Comparison of ENCODE assay signal across 7 mouse cellular contexts in genomic region chr13:80886664-80887210, GRCm38 (mm10). TPM values are rescaled to one million over a fixed set of nuclear protein-coding genes. Genes with fewer than 3 reads are reported as not detected.
A peak's percentile ranks its signal among the peaks of the same experiment; 100 is the strongest.
DNase-seq lines count a peak whose midpoint lies in the region; ATAC-seq lines count a peak whose summit lies in the region.

No protein-coding gene starts in this region.

- peak overlapping the region; percentile 51 for H3K4me2 ChIP-seq in embryonic facial prominence, embryonic 11.5 days (ENCODE audit: low read depth, low read length)
- peak overlapping the region; percentile 58 for H3K4me2 ChIP-seq in limb, embryonic 12.5 days

- no peak for ATAC-seq in megakaryocyte, adult 5-6 weeks (ENCODE audit: poor library complexity, severe bottlenecking)
- no peak for ATAC-seq in embryonic facial prominence, embryonic 11.5 days (replicated peaks; ENCODE audit: insufficient number of reproducible peaks, low FRiP score, low TSS enrichment, low read depth)
- ATAC-seq in limb, embryonic 12.5 days (ENCODE audit: insufficient number of reproducible peaks, insufficient read depth, low FRiP score, low TSS enrichment, low read depth), result no peak

- H3K27ac ChIP-seq in embryonic facial prominence, embryonic 11.5 days (replicated peaks; ENCODE audit: low read depth, low read length), result peak overlapping the region; percentile 100
- peak overlapping the region; percentile 100 for H3K27ac ChIP-seq in limb, embryonic 12.5 days

- no peaks in the 10 kb centered on the region for H3K9me3 ChIP-seq in megakaryocyte, embryonic 14.5 days
- H3K9me3 ChIP-seq in embryonic facial prominence, embryonic 11.5 days (replicated peaks; ENCODE audit: control insufficient read depth, low read length), result no peaks in the 10 kb centered on the region
- no peaks in the 10 kb centered on the region for H3K9me3 ChIP-seq in limb, embryonic 12.5 days

- no peaks in the 10 kb centered on the region for H3K27me3 ChIP-seq in megakaryocyte, embryonic 14.5 days (replicated peaks)
- no peaks in the 10 kb centered on the region for H3K27me3 ChIP-seq in embryonic facial prominence, embryonic 11.5 days (ENCODE audit: control insufficient read depth, insufficient read depth, low read length)
- no peaks in the 10 kb centered on the region for H3K27me3 ChIP-seq in limb, embryonic 12.5 days

- H3K4me1 ChIP-seq in megakaryocyte, embryonic 14.5 days, result peaks cover 11% of the 10 kb centered on the region; the same call in 1 of the 2 replicates
- H3K4me1 ChIP-seq in embryonic facial prominence, embryonic 11.5 days (ENCODE audit: control insufficient read depth, insufficient read depth, low read length), result no peaks in the 10 kb centered on the region
- H3K4me1 ChIP-seq in limb, embryonic 12.5 days (replicated peaks), result no peaks in the 10 kb centered on the region; the same call in 1 of the 2 replicates

- peak overlapping the region; percentile 98 for H3K9ac ChIP-seq in embryonic facial prominence, embryonic 11.5 days (replicated peaks; ENCODE audit: low read length)
- peak overlapping the region; percentile 99 for H3K9ac ChIP-seq in limb, embryonic 12.5 days (replicated peaks)

- peak; percentile 58 for DNase-seq in embryonic facial prominence, embryonic 11.5 days (ENCODE audit: low spot score)
- peak; percentile 75 for DNase-seq in retina, embryonic 14.5 days (ENCODE audit: low spot score)
- DNase-seq in right cerebral cortex, adult 18-20 months, result no peak
- DNase-seq in urinary bladder, postnatal 14 days (ENCODE audit: low spot score), result no peak

- H3K36me3 ChIP-seq in megakaryocyte, embryonic 14.5 days (replicated peaks; ENCODE audit: low read length), result peaks cover 51% of the 10 kb centered on the region
- peaks cover 9% of the 10 kb centered on the region for H3K36me3 ChIP-seq in embryonic facial prominence, embryonic 11.5 days (replicated peaks; ENCODE audit: control insufficient read depth, insufficient read depth, low read depth, low read length)
- peaks cover 31% of the 10 kb centered on the region for H3K36me3 ChIP-seq in limb, embryonic 12.5 days

- 15% methylated on average over 6 of the region's 6 CpGs for WGBS in embryonic facial prominence, embryonic 11.5 days
- 25% methylated on average over 6 of the region's 6 CpGs for WGBS in limb, embryonic 12.5 days

- peak overlapping the region; percentile 92 for H3K4me3 ChIP-seq in megakaryocyte, embryonic 14.5 days (replicated peaks)
- H3K4me3 ChIP-seq in embryonic facial prominence, embryonic 11.5 days (ENCODE audit: low read depth, low read length), result peak overlapping the region; percentile 75
- peak overlapping the region; percentile 77 for H3K4me3 ChIP-seq in limb, embryonic 12.5 days (replicated peaks)

RNA-seq across cellular contexts. Expression of gene Arrdc3, which starts 3.6 kb away (rescaled TPM):
- 5.3 TPM in 1 of 2 replicates, not detected in the other for polyA plus RNA-seq in megakaryocyte, embryonic 14.5 days (2012; ENCODE audit: insufficient read depth, low replicate concordance)
- total RNA-seq in megakaryocyte, adult 5-6 weeks (2015), result 44.1 and 57.6 TPM in 2 replicates
- total RNA-seq in megakaryocyte, adult 5-6 weeks (2017), result 70.0 and 72.3 TPM in 2 replicates
- 84.2 and 90.6 TPM in 2 replicates for polyA plus RNA-seq in embryonic facial prominence, embryonic 11.5 days (2014; fragmentation: Nextera tagmentation; extraction: Ambion mirVana)
- polyA plus RNA-seq in limb, embryonic 12.5 days (2016; fragmentation: Nextera tagmentation; extraction: Ambion mirVana), result 94.9 and 102 TPM in 2 replicates

Comparison
In these comparisons a context has a peak if more than half of its experiments do, and no peak if none do; other contexts are left out.
1. DNase-seq: peak in embryonic facial prominence, embryonic 11.5 days (single experiment) and retina, embryonic 14.5 days (single experiment); none in right cerebral cortex, adult 18-20 months (single experiment) and urinary bladder, postnatal 14 days (single experiment).
2. RNA of gene Arrdc3, which starts 3.6 kb away (polyA plus RNA-seq): 94.9 to 102 TPM in limb, embryonic 12.5 days and 84.2 to 90.6 TPM in embryonic facial prominence, embryonic 11.5 days; 5.3 TPM in megakaryocyte, embryonic 14.5 days; every median in the first group is over 10 times any median in the second.
3. Peak in every context shown above with its lines, with median percentiles within 50 percentile points of each other: H3K4me3 ChIP-seq.